36 mouse cellular contexts compared by ENCODE assay signal in the genomic region with DNA sequence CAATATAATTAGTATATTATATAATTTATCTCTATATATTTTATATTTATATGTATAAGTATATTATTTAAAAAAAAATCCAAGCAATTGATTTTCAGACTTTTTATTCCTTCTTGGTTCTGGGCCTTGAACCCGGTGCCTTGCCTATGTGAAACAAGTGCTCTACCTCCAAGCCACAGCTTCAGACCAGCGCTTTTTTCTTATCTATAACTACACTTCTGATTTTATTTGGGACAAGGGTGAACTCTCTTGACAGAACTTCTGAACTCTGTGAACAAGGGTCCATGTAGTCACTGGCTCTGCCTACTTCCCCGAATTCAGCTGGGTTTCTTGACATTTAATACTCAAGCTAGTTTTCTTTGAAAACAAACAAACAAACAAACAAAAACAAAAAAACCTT. TPM values are rescaled to one million over a fixed set of nuclear protein-coding genes. Genes with fewer than 3 reads are reported as not detected.
"Had no signal": no experiment of that assay in that cellular context is flagged by ENCODE, and none has a peak within 500 bp of the region (broad histone marks: within the 10 kb centered on the region; RNA-seq: fewer than 3 reads in every experiment).

No protein-coding gene starts in this region.

- H3K9me3 ChIP-seq: limb, embryonic 10.5 days; limb, embryonic 12.5 days; limb, embryonic 13.5 days; limb, embryonic 15.5 days; liver, embryonic 12.5 days; liver, embryonic 13.5 days; liver, embryonic 15.5 days; lung, embryonic 15.5 days; megakaryocyte, embryonic 14.5 days; midbrain, embryonic 10.5 days; midbrain, embryonic 12.5 days; midbrain, embryonic 13.5 days; midbrain, embryonic 15.5 days had no signal

- H3K4me2 ChIP-seq: limb, embryonic 15.5 days; liver, embryonic 11.5 days; liver, embryonic 13.5 days; liver, embryonic 15.5 days; midbrain, embryonic 12.5 days had no signal

- H3K36me3 ChIP-seq: limb, embryonic 10.5 days; limb, embryonic 12.5 days; limb, embryonic 13.5 days; limb, embryonic 15.5 days; liver, embryonic 12.5 days; liver, embryonic 13.5 days; liver, embryonic 15.5 days; lung, embryonic 15.5 days; midbrain, embryonic 10.5 days; midbrain, embryonic 12.5 days; midbrain, embryonic 13.5 days; midbrain, embryonic 15.5 days had no signal

- DNase-seq: left cerebral cortex, postnatal 4 days; liver; liver, embryonic 13.5 days; liver, postnatal 0 days; lung, adult 18-20 months; lung, adult 2 months; lung, embryonic 14.5 days; lung, postnatal 10 days; lung, postnatal 14 days; lung, postnatal 36 days; lung, postnatal 4 days; midbrain, embryonic 14.5 days had no signal

- H3K4me1 ChIP-seq: limb, embryonic 12.5 days had no signal

- H3K4me3 ChIP-seq: left cerebral cortex, adult 2 months; limb, embryonic 10.5 days; limb, embryonic 12.5 days; limb, embryonic 13.5 days; limb, embryonic 15.5 days; liver, embryonic 12.5 days; liver, embryonic 13.5 days; liver, embryonic 15.5 days; lung, embryonic 15.5 days; megakaryocyte, embryonic 14.5 days; midbrain, embryonic 12.5 days; midbrain, embryonic 13.5 days; myocyte had no signal

- H3K9ac ChIP-seq: limb, embryonic 12.5 days; limb, embryonic 13.5 days; limb, embryonic 15.5 days; liver, embryonic 12.5 days; liver, embryonic 13.5 days; liver, embryonic 14.5 days; liver, embryonic 15.5 days; liver, postnatal 0 days; lung, embryonic 14.5 days; lung, embryonic 15.5 days; midbrain, embryonic 12.5 days; midbrain, embryonic 13.5 days; midbrain, embryonic 15.5 days had no signal

- ATAC-seq: liver, embryonic 12.5 days; liver, postnatal 0 days; lung, postnatal 0 days; midbrain, embryonic 13.5 days; midbrain, embryonic 15.5 days had no signal

- H3K27ac ChIP-seq: left cerebral cortex, adult 2 months; limb, embryonic 10.5 days; limb, embryonic 12.5 days; limb, embryonic 13.5 days; limb, embryonic 15.5 days; liver, embryonic 12.5 days; liver, embryonic 13.5 days; liver, embryonic 14.5 days; liver, embryonic 15.5 days; lung, embryonic 15.5 days; macrophage; midbrain, embryonic 10.5 days; midbrain, embryonic 12.5 days; midbrain, embryonic 13.5 days; midbrain, embryonic 15.5 days had no signal

RNA-seq across cellular contexts. Expression of gene Klhl31, which starts 17.6 kb away (rescaled TPM):
- total RNA-seq: left cerebral cortex, postnatal 36 days; megakaryocyte progenitor cell, adult 5-6 weeks; megakaryocyte, adult 5-6 weeks; megakaryocyte-erythroid progenitor cell, adult 5-6 weeks; monocyte, adult 5-6 weeks had no signal
- polyA plus RNA-seq: liver, adult 2 months; macrophage; midbrain, embryonic 14.5 days had no signal
